Mouse (Mus musculus) embryonic facial prominence, embryonic 10.5 days (tissue): ENCODE data around the gene Nebl. TPM values are rescaled to one million over a fixed set of nuclear protein-coding genes. Genes with fewer than 3 reads are reported as not detected.

Experiments
- DNase-seq: peaks from one replicate; pipeline ENCODE4 v3.0.0-alpha.2; 2017; ENCODE audit warnings: low spot score
- H3K27ac ChIP-seq: fragments of 300-500 bp; sonication (generic); replicated peaks from 2 replicates; pipeline ENCODE4 v1.5.1; 2016; ENCODE audit warnings: mild to moderate bottlenecking
- H3K27me3 ChIP-seq: fragments of 300-500 bp; sonication (generic); replicated peaks from 2 replicates; pipeline ENCODE4 v1.6.1; 2016; ENCODE audit warnings: low read depth, mild to moderate bottlenecking; ENCODE audit not compliant: poor library complexity, severe bottlenecking
- H3K36me3 ChIP-seq: fragments of 300-500 bp; sonication (generic); replicated peaks from 2 replicates; pipeline ENCODE4 v1.6.1; 2016; ENCODE audit warnings: mild to moderate bottlenecking, moderate library complexity
- H3K4me1 ChIP-seq: fragments of 300-500 bp; sonication (generic); 2 replicates; pipeline ENCODE4 v1.6.1; 2016
- H3K4me3 ChIP-seq: fragments of 300-500 bp; sonication (generic); 2 replicates; pipeline ENCODE4 v1.5.1; 2016; ENCODE audit warnings: mild to moderate bottlenecking, moderate library complexity
- H3K9me3 ChIP-seq: fragments of 300-500 bp; sonication (generic); 2 replicates; pipeline ENCODE4 v1.6.1; 2016; ENCODE audit warnings: mild to moderate bottlenecking
- WGBS: fragments of 180-500 bp; shearing (Covaris S2); methylation state at CpG from one replicate; pipeline ENCODE4 v1.1.7; 2016; 5-methylcytosine and 5-hydroxymethylcytosine counted together
- polyA plus RNA-seq: library from polyadenylated mRNA; unstranded; fragments of >200 nt; fragmentation: Nextera tagmentation; extraction: Ambion mirVana; gene quantifications from 2 replicates; pipeline ENCODE4 v1.2.1, GENCODE M21; 2016

Nebl gene
- 6.6 and 6.7 TPM in 2 replicates for polyA plus RNA-seq

DNA sequence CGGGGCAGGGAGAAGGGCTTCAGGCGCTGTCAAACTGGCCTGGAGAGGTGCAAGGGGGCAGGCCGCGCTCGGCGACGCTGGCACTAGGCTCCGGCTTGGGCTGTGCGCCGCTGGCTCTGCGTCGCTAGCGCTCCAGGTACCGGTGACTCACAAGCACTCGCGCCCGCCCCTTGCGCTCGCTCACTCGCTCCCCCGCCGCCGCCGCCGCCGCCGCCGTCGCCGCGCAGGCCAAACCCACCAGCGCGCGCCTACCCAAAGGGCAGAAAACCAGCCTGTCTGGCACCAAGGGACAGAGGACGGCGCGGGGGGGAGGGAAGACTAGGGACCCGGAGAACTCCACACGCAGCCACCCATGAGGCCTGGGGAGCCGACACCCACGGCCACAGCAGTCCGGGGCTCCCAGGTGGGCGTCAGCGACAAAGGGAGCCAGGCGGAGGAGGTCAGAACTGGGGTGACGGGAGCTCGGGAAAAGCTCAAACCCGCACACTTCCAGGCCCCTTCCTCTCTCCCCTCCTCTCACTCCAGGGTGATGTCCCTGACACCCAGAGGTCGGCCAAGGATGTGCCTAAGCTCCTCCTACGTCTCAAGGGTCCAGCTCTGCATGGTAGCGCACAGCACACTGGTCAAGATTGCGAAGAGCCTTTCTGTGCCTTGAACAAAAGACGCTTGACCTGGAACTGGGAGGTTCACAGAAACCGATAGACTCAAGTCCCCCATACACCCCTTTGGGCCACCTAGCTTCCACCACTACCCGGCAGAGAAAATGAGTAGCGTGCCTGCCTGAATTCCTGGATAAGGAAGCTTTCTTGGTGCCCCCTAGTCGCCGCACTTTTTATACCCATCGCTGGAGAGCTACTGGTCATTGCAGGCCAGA lies at the start of gene Nebl:
Nebl (minus strand) TSS at position 508 of the 874 bp plus-strand sequence.
- Histone ChIP-seq H3K27ac (peak within 1 kb of the TSS; percentile 85), H3K4me3 (peak within 1 kb of the TSS; percentile 76), H3K27me3 (peaks cover 64% of the 10 kb centered on the region), H3K4me1 (peaks cover 29% of the 10 kb centered on the region), H3K9me3 (no peaks in the 10 kb centered on the region), H3K36me3 (no peaks in the 10 kb centered on the region)
- WGBS = under 1% methylated on average over 59 of the region's 59 CpGs
- DNase-seq = peak; percentile 78

DNA sequence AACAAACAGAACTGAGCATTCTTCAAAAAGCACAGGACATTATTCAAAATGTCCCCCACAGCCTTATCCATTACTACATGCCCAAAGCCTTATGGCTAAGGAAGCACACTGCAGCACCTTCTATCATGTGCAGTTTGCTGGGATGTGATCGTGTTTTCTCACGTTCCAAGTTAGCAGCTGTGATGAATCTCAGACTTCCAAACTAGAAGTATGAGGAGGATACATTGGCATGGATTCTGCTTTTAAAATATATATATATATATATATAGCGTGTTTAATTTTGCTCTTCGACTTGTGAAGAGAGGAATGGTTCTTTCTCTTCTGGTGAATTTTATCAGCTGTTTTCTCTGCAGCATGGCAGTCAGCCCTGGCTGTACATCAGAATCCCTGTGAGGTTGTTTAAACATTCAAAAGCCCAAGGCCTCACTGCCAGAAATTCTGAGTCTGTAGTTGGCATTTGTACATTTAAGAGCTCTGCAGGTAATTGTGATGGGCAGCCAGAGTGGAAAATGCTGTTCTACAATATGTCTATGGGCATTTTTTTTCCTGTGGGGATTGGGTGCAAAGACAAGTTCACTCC lies 39.1 kb upstream of the Nebl start:
- Histone ChIP-seq H3K4me3 (no peak overlapping the region), H3K4me1 (no peaks in the 10 kb centered on the region), H3K27ac (no peak overlapping the region), H3K27me3 (no peaks in the 10 kb centered on the region), H3K36me3 (no peaks in the 10 kb centered on the region), H3K9me3 (no peaks in the 10 kb centered on the region)
- 90% methylated on average over 4 of the region's 4 CpGs for WGBS
- DNase-seq = no peak

DNA sequence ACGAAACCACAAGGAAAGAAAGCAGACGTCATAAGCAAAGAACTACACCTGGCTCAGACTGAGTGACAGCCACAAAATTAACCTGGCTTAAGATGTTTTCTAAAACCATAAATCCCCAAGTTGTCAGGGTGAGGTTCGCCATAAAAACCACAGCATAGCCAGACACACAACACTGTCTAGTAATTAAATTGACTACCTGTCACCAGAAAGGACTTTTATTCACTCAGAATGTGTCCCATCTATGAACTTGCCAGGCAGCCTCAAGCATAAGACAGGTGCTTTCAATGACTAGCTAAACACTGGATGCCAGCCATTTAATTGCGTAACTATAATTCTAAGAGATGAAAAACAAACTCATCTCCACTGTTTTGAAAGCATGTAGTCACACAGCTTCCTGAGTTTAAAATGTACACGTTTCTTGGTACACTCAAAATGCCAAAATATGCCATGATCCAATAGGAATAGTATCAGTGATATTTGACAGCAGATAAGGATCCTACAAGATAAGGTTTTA lies 38.0 kb upstream of the Nebl start:
- no peaks in the 10 kb centered on the region for H3K9me3 ChIP-seq
- no peaks in the 10 kb centered on the region for H3K36me3 ChIP-seq
- 78% methylated on average over 5 of the region's 5 CpGs for WGBS
- H3K27me3 ChIP-seq = no peaks in the 10 kb centered on the region
- H3K4me1 ChIP-seq = no peaks in the 10 kb centered on the region
- DNase-seq = no peak
- no peak overlapping the region for H3K4me3 ChIP-seq
- H3K27ac ChIP-seq = no peak overlapping the region

DNA sequence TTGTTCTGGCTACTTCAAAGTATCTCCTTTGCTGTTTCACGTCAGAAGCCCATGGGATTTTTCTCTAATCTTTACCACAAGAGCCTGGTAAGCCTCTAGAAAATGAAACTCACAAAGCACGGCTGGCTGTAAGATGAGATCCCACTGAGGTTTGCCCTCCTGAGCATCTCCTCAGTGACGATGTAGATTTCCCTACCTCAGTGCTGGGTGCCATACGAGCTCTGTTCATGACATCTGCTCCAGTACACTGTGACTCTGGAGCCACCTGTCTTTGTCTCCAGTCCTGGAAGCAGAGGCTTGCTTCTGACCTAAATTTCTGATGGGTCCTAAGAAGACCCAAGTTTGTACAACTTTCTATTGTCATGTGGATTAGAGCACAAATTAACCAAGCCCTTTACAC lies 25.0 kb upstream of the Nebl start:
- no peak for DNase-seq
- no peaks in the 10 kb centered on the region for H3K9me3 ChIP-seq
- H3K27ac ChIP-seq = no peak overlapping the region
- 53% methylated on average over 4 of the region's 4 CpGs for WGBS
- H3K36me3 ChIP-seq = no peaks in the 10 kb centered on the region
- peaks cover 3% of the 10 kb centered on the region for H3K4me1 ChIP-seq
- H3K4me3 ChIP-seq = no peak overlapping the region
- H3K27me3 ChIP-seq = no peaks in the 10 kb centered on the region

DNA sequence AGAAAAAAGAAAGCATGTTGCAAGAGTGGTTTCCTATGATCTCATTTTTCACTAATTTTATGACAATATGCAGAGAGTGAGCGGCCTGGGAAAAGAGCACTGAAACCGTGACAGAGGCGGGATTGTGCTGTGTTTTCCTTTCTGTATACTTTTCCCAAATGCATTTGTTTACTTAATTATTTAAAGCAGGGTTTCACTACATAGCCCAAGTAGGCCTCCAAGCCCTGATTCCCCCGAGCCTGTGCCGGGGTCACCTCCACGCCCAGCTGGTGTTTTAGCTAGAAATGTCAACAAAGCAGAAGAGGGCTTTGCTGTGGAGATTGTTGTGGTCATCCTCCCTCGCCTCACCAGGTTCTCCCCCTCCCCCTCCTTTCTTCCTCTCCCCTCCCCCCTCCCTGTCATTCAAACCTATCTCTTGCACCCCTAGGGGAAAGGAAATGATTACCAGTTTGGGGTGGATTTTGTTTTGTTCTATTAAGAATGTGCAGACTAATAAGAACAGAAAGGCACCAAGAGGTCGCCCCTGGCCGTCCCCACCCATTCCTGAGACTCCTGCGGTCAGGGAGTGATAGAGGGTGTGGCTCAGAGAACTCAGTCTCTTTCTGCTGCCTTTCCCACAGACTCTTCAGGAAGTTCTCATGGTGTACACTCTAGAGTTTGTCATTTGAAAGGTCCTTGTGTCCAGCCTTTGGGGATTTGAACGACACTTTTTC lies 10.9 kb upstream of the Nebl start:
- peak; percentile 36 for DNase-seq
- Histone ChIP-seq H3K9me3 (no peaks in the 10 kb centered on the region), H3K36me3 (no peaks in the 10 kb centered on the region), H3K4me1 (peaks cover 27% of the 10 kb centered on the region), H3K27me3 (peaks cover 15% of the 10 kb centered on the region), H3K27ac (peak overlapping the region; percentile 63), H3K4me3 (peak overlapping the region; percentile 45)
- WGBS = under 1% methylated on average over 11 of the region's 11 CpGs

DNA sequence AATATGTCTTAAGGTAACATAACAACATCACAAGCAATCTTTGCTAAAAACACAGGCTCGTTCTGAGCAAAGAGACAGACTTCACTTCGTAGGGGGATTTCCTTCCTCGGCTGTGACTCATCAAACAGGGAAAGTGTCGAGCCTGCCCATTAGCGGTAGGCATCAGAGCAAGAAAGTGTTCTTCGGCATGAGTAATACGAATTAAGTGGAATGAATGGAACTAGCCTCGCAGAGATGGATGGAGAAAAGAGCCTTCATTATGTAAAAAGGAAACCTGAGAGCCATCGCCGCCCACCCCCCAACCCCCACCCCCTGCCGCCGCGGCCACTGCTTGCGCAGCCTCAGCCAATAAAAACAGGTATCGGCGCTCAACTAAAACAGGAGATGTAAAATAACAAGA lies 10.3 kb upstream of the Nebl start:
- peak; percentile 83 for DNase-seq
- Histone ChIP-seq H3K27ac (peak overlapping the region; percentile 63), H3K27me3 (peaks cover 15% of the 10 kb centered on the region), H3K4me3 (peak overlapping the region; percentile 45), H3K4me1 (peaks cover 27% of the 10 kb centered on the region), H3K9me3 (no peaks in the 10 kb centered on the region), H3K36me3 (no peaks in the 10 kb centered on the region)
- under 1% methylated on average over 16 of the region's 16 CpGs for WGBS

DNA sequence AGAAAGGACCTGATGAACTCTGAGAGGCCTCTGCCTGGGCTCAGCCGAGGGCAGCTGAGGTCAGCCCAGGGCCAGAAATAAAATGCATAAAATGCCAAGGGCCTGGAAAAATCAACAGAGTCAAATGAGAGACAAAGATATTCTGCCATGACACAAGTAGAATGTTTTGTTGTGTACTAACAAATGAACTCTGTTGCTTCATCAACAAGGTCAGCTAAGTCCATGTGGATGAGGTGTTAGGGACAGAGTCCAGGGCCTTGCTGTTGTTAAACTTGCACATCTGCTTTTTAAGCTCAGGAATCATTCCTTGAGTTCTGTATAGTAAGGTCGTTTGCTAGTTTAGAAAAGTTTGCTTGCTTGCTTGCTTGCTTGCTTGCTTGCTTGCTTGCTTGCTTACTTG lies 9.2 kb upstream of the Nebl start:
- Histone ChIP-seq H3K27me3 (peaks cover 15% of the 10 kb centered on the region), H3K4me3 (no peak overlapping the region), H3K4me1 (peaks cover 27% of the 10 kb centered on the region), H3K9me3 (no peaks in the 10 kb centered on the region), H3K36me3 (no peaks in the 10 kb centered on the region), H3K27ac (0 out of 2 replicates have a peak overlapping the region, but pooled peaks have one; percentile 40)
- no peak for DNase-seq
- WGBS = 40% methylated on average over 2 of the region's 2 CpGs

DNA sequence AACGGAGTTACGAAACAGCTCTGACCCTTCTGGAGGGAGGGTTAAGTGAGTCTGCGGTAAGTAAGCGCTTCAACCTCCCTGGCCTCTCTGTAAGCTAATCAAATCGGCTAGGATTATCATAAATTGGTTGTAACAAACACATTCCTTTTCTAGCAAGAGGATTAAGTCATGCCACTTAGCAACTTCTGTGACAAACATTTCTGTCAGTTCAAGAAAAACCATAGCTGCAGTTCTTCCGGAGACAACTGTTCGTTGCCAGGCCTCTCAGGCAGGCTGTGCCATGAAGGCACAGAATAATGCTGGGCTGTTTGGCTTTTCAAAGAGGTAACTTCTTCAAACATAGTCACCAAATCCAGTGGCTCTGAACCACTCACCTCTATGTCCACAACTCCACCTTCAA lies 946 bp upstream of the Nebl start:
- Histone ChIP-seq H3K27ac (no peak overlapping the region), H3K4me3 (peak overlapping the region; percentile 76; the same call in 1 of the 2 replicates), H3K36me3 (no peaks in the 10 kb centered on the region), H3K4me1 (peaks cover 29% of the 10 kb centered on the region), H3K27me3 (peaks cover 64% of the 10 kb centered on the region), H3K9me3 (no peaks in the 10 kb centered on the region)
- no peak for DNase-seq
- WGBS = 13% methylated on average over 7 of the region's 7 CpGs

DNA sequence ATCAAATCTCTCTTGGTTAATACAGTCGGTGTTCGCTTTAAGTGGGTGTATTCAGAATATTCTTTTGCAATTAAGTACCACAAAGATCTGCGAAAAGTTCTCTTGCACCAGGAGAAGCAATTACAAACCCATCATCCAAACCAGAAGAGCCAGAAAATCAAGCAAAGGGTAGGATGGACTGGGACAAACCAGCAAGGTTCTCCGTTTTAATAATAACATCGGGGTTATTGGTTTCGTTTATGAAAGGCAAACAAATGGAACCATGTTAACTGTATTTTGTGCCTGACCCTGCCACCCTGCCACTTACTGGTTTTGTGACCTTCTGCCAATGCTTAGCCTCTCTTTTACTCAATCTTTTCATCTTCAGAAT lies 552 bp upstream of the Nebl start:
- no peaks in the 10 kb centered on the region for H3K36me3 ChIP-seq
- no peak overlapping the region for H3K27ac ChIP-seq
- peaks cover 64% of the 10 kb centered on the region for H3K27me3 ChIP-seq
- H3K9me3 ChIP-seq = no peaks in the 10 kb centered on the region
- WGBS = 9% methylated on average over 6 of the region's 6 CpGs
- no peak for DNase-seq
- H3K4me3 ChIP-seq = peak overlapping the region; percentile 76
- peaks cover 29% of the 10 kb centered on the region for H3K4me1 ChIP-seq

DNA sequence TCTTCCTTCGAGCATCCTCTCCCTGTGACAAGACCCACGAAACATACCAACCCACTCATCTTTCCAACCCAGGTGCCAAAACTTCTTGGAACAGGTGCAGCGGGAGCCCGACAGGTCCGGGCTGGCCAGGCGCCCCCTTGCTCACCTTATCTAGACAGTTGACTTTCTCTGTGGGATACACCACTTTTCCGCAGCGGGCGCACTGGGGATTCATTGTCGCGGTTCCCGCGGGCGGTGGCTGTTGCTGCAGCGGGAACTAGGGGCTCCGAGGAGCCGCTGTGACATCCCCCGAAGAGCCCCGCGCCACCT lies 662 bp downstream of the Nebl start:
- Histone ChIP-seq H3K4me3 (peak overlapping the region; percentile 76), H3K27me3 (peaks cover 64% of the 10 kb centered on the region), H3K27ac (peak overlapping the region; percentile 85), H3K36me3 (no peaks in the 10 kb centered on the region), H3K4me1 (peaks cover 29% of the 10 kb centered on the region), H3K9me3 (no peaks in the 10 kb centered on the region)
- under 1% methylated on average over 20 of the region's 20 CpGs for WGBS
- DNase-seq = no peak

DNA sequence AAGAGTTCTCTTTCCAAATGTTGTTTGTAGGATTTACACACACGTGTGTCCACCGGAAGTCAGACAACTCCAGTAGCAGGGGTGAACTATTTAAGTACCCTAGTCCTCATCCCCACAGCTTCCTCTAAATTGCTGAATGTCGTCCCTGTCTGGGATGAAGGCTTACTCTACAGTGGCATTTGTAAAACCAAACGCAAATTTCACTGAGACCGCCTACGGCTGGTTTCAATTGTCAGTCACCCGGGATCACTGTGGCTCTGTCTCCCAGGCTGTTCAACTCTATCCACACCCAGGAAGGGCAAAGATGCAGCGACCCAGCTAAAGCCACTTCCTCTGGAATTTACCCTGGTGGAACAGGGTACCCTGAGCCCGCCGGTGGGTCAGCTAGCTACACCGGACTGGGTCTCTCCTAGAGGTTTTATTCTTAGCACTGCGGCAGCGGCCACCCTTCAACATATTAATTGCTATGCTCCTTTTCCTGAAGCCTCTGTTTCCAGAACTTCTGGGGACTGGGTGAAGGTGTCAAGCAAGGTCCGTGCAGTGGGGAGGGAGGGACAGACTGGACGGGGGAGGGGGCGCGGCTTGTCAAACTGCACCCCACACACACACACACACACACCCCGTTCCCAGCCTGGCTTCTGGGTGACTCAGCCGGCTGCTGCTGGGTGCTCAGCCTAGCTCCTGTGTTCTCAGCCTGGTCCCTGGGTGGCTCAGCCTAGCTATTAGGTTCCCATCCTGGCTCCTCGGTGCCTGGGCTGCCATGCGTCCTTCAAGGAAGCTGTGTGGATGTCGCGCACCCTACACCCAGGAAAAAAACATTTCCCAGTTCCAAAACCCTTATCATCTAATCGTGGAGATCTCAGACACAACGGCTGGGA lies 1.3 kb downstream of the Nebl start:
- WGBS = 3% methylated on average over 25 of the region's 25 CpGs
- peak; percentile 37 for DNase-seq
- no peaks in the 10 kb centered on the region for H3K36me3 ChIP-seq
- peaks cover 29% of the 10 kb centered on the region for H3K4me1 ChIP-seq
- no peaks in the 10 kb centered on the region for H3K9me3 ChIP-seq
- peak overlapping the region; percentile 76 for H3K4me3 ChIP-seq
- H3K27me3 ChIP-seq = peaks cover 64% of the 10 kb centered on the region
- H3K27ac ChIP-seq = peak overlapping the region; percentile 26; the same call in 1 of the 2 replicates

DNA sequence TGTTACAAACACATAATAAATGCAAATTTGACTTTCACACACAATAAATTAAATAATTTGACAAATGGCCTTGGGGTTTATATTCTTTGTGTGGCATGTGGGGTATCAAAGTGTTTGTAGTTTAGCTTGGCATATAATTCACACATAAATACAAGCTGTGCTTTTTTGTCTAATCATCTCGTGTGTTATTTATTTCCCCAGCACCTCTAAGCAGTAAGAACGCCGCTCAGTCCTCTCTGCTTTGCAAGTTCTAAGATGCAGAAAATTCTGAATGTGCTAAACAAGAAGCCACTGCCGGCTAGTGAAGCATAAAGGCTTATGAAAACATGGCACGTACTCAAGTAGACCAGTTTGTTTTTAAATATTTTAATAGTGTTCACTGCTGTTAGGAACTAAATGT lies 6.9 kb downstream of the Nebl start:
- no peak for DNase-seq
- WGBS = 86% methylated on average over 5 of the region's 5 CpGs
- no peak overlapping the region for H3K4me3 ChIP-seq
- H3K36me3 ChIP-seq = no peaks in the 10 kb centered on the region
- no peaks in the 10 kb centered on the region for H3K9me3 ChIP-seq
- H3K27ac ChIP-seq = no peak overlapping the region
- peaks cover 17% of the 10 kb centered on the region for H3K27me3 ChIP-seq
- H3K4me1 ChIP-seq = no peaks in the 10 kb centered on the region; the same call in 1 of the 2 replicates
